Mouse (Mus musculus): ENCODE measurements around the gene Pou4f1. TPM values are rescaled to one million over a fixed set of nuclear protein-coding genes. Genes with fewer than 3 reads are reported as not detected.

The Pou4f1 gene
- polyA plus RNA-seq, 1 experiment from 2014 or later = 63.1 TPM

DNA sequence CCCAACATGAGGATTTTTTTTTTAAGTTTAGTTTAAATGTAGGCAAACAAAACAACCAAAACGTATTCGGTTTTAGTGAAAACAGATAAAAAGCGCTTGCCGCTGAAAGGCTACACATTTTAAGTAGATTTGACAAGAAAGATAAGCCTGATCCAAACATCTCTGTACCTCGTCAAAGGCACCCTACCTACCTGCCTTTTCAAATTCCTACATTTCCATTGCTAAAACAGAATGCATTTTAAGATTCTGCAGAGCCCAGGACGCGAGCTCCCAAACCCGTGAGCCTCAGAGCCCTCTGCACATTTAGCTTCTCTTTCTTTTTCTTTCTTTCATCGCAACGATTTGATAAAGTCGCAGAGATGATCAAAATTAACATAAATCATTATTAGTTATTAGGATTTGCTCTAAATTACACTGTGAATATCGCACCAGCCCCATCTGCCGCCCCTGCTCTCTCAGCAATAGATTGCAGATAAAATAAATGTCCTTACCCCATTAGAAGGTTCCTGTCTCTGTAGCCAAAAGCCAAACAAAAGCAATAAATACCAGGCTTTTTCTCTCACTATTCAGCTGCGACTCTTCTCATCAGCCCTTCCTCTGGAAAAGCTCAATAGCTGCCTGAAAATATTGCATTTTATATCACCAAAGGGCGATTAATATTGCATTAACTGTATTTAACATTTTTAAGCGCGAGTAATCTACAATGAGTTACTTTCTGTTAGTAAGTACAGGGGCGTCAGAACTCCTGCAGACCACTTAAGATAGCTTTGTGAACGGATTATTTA, 8.9 kb downstream of the Pou4f1 start:
- WGBS = 1% methylated on average over 19 of the region's 19 CpGs
- H3K27me3 ChIP-seq (ENCODE audit: control insufficient read depth, insufficient read depth, low read depth, low read length) = peaks cover 20% of the 10 kb centered on the region

DNA sequence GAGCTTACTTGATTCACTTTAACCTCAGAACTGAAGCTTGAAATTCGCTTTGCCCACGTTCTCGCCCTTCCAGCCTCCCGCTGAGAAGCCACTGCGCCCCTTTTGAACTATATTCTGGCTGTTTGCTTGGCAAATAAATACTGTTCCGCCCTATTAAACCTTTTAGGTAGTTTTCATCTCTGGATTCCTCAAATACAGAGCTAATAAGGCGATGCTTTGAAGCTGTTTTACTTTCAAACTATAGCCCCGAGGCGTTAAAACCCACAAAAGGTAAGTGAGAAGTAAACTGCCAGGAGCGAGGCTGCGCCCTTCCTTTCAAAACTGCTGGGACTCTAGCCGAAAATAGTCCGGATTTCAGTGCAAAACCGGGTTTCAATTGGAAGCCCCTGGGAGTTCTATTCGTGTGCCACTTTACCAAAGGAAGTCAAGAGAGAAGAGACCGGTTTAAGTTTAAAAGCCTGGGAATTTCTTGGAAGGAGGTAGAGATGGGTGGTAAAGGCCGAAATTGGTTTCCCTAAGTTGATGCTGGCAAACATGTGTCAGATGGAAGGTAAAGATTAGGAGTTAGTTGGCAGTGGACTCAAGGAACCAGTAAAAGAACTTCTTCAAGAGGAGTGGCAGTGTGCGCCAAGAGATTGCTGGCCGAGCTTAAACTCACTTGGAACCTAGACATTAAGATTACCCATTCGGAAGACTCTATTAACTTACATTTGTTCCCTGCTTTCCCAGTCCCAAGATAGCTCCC, 9.7 kb downstream of the Pou4f1 start:
- H3K9me3 ChIP-seq (replicated peaks; ENCODE audit: control insufficient read depth, low read length, poor library complexity, severe bottlenecking) = no peaks in the 10 kb centered on the region
- H3K9ac ChIP-seq (ENCODE audit: low read depth, low read length) = no peak overlapping the region
- WGBS = 1% methylated on average over 20 of the region's 20 CpGs
- peak overlapping the region; percentile 7; the same call in 1 of the 2 replicates for H3K4me3 ChIP-seq (ENCODE audit: low read depth, low read length)
- H3K27me3 ChIP-seq (ENCODE audit: control insufficient read depth, insufficient read depth, low read depth, low read length) = peaks cover 16% of the 10 kb centered on the region
- no peaks in the 10 kb centered on the region for H3K36me3 ChIP-seq (ENCODE audit: control insufficient read depth, insufficient read depth, low read length)
- peak overlapping the region; percentile 41 for H3K4me2 ChIP-seq (ENCODE audit: low read length)
- peaks cover 5% of the 10 kb centered on the region for H3K4me1 ChIP-seq (ENCODE audit: control insufficient read depth, insufficient read depth, low read length)
- no peak for ATAC-seq
- H3K27ac ChIP-seq (ENCODE audit: low read length) = peak overlapping the region; percentile 15; the same call in 1 of the 2 replicates

More for the DNA sequence above, 8.9 kb downstream of the Pou4f1 start:
- no peak for ATAC-seq
- H3K9ac ChIP-seq (ENCODE audit: low read depth, low read length) = no peak overlapping the region
- H3K4me1 ChIP-seq (ENCODE audit: control insufficient read depth, insufficient read depth, low read length) = peaks cover 5% of the 10 kb centered on the region
- H3K4me3 ChIP-seq (ENCODE audit: low read depth, low read length) = peak overlapping the region; percentile 22; the same call in 1 of the 2 replicates
- peak overlapping the region; percentile 41 for H3K4me2 ChIP-seq (ENCODE audit: low read length)
- no peaks in the 10 kb centered on the region for H3K9me3 ChIP-seq (replicated peaks; ENCODE audit: control insufficient read depth, low read length, poor library complexity, severe bottlenecking)
- H3K36me3 ChIP-seq (ENCODE audit: control insufficient read depth, insufficient read depth, low read length) = no peaks in the 10 kb centered on the region
- peak overlapping the region; percentile 15; the same call in 1 of the 2 replicates for H3K27ac ChIP-seq (ENCODE audit: low read length)

- peak overlapping the region; percentile 50; the same call in 1 of the 2 replicates for H3K27ac ChIP-seq (ENCODE audit: low read length)
- WGBS = 3% methylated on average over 5 of the region's 5 CpGs
- ATAC-seq = peak; percentile 36; the same call in 1 of the 2 replicates
- H3K9ac ChIP-seq (ENCODE audit: low read depth, low read length) = no peak overlapping the region
- peak overlapping the region; percentile 12; the same call in 1 of the 2 replicates for H3K4me2 ChIP-seq (ENCODE audit: low read length)
- H3K4me1 ChIP-seq (ENCODE audit: control insufficient read depth, insufficient read depth, low read length) = peaks cover 5% of the 10 kb centered on the region
- peaks cover 14% of the 10 kb centered on the region for H3K27me3 ChIP-seq (ENCODE audit: control insufficient read depth, insufficient read depth, low read depth, low read length)
- H3K4me3 ChIP-seq (ENCODE audit: low read depth, low read length) = no peak overlapping the region
- H3K9me3 ChIP-seq (replicated peaks; ENCODE audit: control insufficient read depth, low read length, poor library complexity, severe bottlenecking) = no peaks in the 10 kb centered on the region
- H3K36me3 ChIP-seq (ENCODE audit: control insufficient read depth, insufficient read depth, low read length) = no peaks in the 10 kb centered on the region
Measured at GRCm38 (mm10) chr14:104456976-104457375, 10.8 kb downstream of the Pou4f1 start.

DNA sequence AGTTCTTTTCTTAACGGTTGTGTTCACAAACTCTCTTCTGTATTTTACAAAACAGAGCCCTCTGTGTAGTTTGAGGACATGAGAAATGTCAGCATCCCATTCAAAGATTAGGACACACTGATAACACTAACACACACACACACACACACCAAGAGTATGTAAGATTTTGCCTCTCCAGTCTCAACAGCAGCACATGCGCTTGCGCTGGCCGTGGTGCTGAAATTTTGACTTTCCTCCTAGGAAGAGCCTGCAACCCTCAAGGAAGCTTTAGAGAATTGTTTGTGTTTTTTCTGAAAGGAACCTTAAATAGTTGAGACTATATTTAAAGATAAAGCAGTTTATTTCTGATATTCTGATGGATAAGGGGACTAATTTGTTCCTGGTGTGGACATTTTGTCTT, 14.0 kb downstream of the Pou4f1 start:
- Histone ChIP-seq H3K27me3 (ENCODE audit: control insufficient read depth, insufficient read depth, low read depth, low read length) (peaks cover 9% of the 10 kb centered on the region), H3K4me1 (ENCODE audit: control insufficient read depth, insufficient read depth, low read length) (no peaks in the 10 kb centered on the region), H3K36me3 (ENCODE audit: control insufficient read depth, insufficient read depth, low read length) (no peaks in the 10 kb centered on the region), H3K4me2 (ENCODE audit: low read length) (no peak overlapping the region), H3K9ac (ENCODE audit: low read depth, low read length) (no peak overlapping the region), H3K27ac (ENCODE audit: low read length) (no peak overlapping the region), H3K9me3 (replicated peaks; ENCODE audit: control insufficient read depth, low read length, poor library complexity, severe bottlenecking) (no peaks in the 10 kb centered on the region), H3K4me3 (ENCODE audit: low read depth, low read length) (no peak overlapping the region)
- ATAC-seq = no peak
- 24% methylated on average over 4 of the region's 4 CpGs for WGBS

DNA sequence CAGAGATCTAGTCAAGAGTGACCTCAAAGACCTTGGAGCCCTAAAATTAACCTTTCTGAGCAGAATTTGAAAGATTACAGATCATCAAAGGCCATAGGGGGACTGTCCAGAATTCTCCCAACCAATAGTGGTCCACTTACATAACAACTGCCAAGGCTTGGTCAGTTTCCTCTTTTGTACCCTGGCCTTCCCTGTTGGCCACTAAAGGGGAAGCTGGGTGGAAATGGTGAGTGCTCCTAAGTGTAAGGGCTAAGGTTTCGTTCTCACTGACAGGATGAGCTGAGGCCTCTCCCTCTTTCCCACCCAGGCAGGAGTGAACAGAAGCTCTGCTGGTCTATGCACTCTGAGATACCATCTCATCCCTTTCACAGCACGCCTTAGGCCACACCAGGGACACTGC, 33.5 kb downstream of the Pou4f1 start:
- no peak for ATAC-seq
- no peak overlapping the region for H3K4me2 ChIP-seq (ENCODE audit: low read length)
- 69% methylated on average over 2 of the region's 2 CpGs for WGBS
- no peak overlapping the region for H3K9ac ChIP-seq (ENCODE audit: low read depth, low read length)
- H3K4me3 ChIP-seq (ENCODE audit: low read depth, low read length) = no peak overlapping the region
- no peaks in the 10 kb centered on the region for H3K4me1 ChIP-seq (ENCODE audit: control insufficient read depth, insufficient read depth, low read length)
- H3K36me3 ChIP-seq (ENCODE audit: control insufficient read depth, insufficient read depth, low read length) = no peaks in the 10 kb centered on the region
- no peak overlapping the region for H3K27ac ChIP-seq (ENCODE audit: low read length)
- no peaks in the 10 kb centered on the region for H3K9me3 ChIP-seq (replicated peaks; ENCODE audit: control insufficient read depth, low read length, poor library complexity, severe bottlenecking)
- no peaks in the 10 kb centered on the region for H3K27me3 ChIP-seq (ENCODE audit: control insufficient read depth, insufficient read depth, low read depth, low read length)

DNA sequence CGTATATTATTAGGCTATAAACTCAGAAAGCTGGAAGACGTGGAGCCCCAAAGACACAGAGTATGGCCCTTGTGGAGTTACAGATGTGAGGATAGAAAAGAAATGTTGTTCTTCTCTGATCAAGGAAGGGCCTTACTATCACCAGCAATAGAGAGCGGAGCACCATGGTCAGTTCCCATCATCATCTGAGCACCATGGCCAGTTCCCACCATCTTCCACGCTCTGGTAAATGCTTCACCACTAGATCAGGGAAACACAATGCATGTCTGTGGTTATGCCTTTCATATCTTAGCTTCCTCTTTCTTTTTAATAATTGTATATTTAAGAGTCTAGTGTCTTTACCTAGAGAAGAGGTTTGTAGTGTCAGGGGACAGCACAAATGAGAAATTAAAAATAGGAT, 37.0 kb downstream of the Pou4f1 start:
- no peak overlapping the region for H3K4me2 ChIP-seq (ENCODE audit: low read length)
- ATAC-seq = no peak
- H3K27ac ChIP-seq (ENCODE audit: low read length) = no peak overlapping the region
- no peaks in the 10 kb centered on the region for H3K4me1 ChIP-seq (ENCODE audit: control insufficient read depth, insufficient read depth, low read length)
- no peaks in the 10 kb centered on the region for H3K36me3 ChIP-seq (ENCODE audit: control insufficient read depth, insufficient read depth, low read length)
- WGBS = 88% methylated on average over 4 of the region's 4 CpGs
- H3K4me3 ChIP-seq (ENCODE audit: low read depth, low read length) = no peak overlapping the region
- no peak overlapping the region for H3K9ac ChIP-seq (ENCODE audit: low read depth, low read length)
- H3K9me3 ChIP-seq (replicated peaks; ENCODE audit: control insufficient read depth, low read length, poor library complexity, severe bottlenecking) = no peaks in the 10 kb centered on the region
- H3K27me3 ChIP-seq (ENCODE audit: control insufficient read depth, insufficient read depth, low read depth, low read length) = no peaks in the 10 kb centered on the region

- Histone ChIP-seq H3K27me3 (ENCODE audit: control insufficient read depth, insufficient read depth, low read depth, low read length) (no peaks in the 10 kb centered on the region), H3K27ac (ENCODE audit: low read length) (no peak overlapping the region), H3K36me3 (ENCODE audit: control insufficient read depth, insufficient read depth, low read length) (no peaks in the 10 kb centered on the region), H3K9ac (ENCODE audit: low read depth, low read length) (no peak overlapping the region), H3K4me2 (ENCODE audit: low read length) (no peak overlapping the region), H3K4me1 (ENCODE audit: control insufficient read depth, insufficient read depth, low read length) (peaks cover 2% of the 10 kb centered on the region; the same call in 1 of the 2 replicates), H3K9me3 (replicated peaks; ENCODE audit: control insufficient read depth, low read length, poor library complexity, severe bottlenecking) (no peaks in the 10 kb centered on the region), H3K4me3 (ENCODE audit: low read depth, low read length) (no peak overlapping the region)
- 41% methylated on average over 14 of the region's 14 CpGs for WGBS
- 0 out of 2 replicates have a peak, but pooled peaks have one; percentile 28 for ATAC-seq
Measured at GRCm38 (mm10) chr14:104423688-104424470, 43.9 kb downstream of the Pou4f1 start.

Data from midbrain, embryonic 16.5 days (tissue).